Mouse (Mus musculus) heart, embryonic 16.5 days (tissue): Measurements from ENCODE around the gene Ms4a15. TPM values are rescaled to one million over a fixed set of nuclear protein-coding genes. Genes with fewer than 3 reads are reported as not detected.

Source experiments
- ATAC-seq: fragments of 200-750 bp; cut with Nextera tagmentation; replicated peaks from 2 replicates; pipeline ENCODE4 v1.8.0; 2017; ENCODE audit warnings: moderate number of reproducible peaks; ENCODE audit not compliant: insufficient read depth, low FRiP score; ENCODE audit errors: extremely low read depth
- H3K27ac ChIP-seq: fragments of 300-500 bp; sonication (generic); 2 replicates; pipeline ENCODE4 v1.5.1; 2014; ENCODE audit warnings: mild to moderate bottlenecking, low read length, control low read depth, moderate library complexity
- H3K27me3 ChIP-seq: fragments of 300-500 bp; sonication (generic); 2 replicates; pipeline ENCODE4 v1.6.1; 2014; ENCODE audit warnings: low read length, mixed read lengths; ENCODE audit not compliant: control insufficient read depth, insufficient read depth
- H3K36me3 ChIP-seq: fragments of 300-500 bp; sonication (generic); 2 replicates; pipeline ENCODE4 v1.6.1; 2014; ENCODE audit not compliant: control insufficient read depth, insufficient read depth
- H3K4me1 ChIP-seq: fragments of 300-500 bp; sonication (generic); 2 replicates; pipeline ENCODE4 v1.6.1; 2014; ENCODE audit warnings: low read length, mixed read lengths; ENCODE audit not compliant: control insufficient read depth, insufficient read depth
- H3K4me2 ChIP-seq: fragments of 300-500 bp; sonication (generic); 2 replicates; pipeline ENCODE4 v1.6.1; 2014; ENCODE audit warnings: low read depth, mild to moderate bottlenecking, control low read depth, low read length
- H3K4me3 ChIP-seq: fragments of 300-500 bp; sonication (generic); 2 replicates; pipeline ENCODE4 v1.5.1; 2014; ENCODE audit warnings: mild to moderate bottlenecking, control low read depth, low read length
- H3K9ac ChIP-seq: fragments of 300-500 bp; sonication (generic); 2 replicates; pipeline ENCODE4 v1.6.1; 2014; ENCODE audit warnings: low read length, control low read depth
- H3K9me3 ChIP-seq: fragments of 300-500 bp; sonication (generic); replicated peaks from 2 replicates; pipeline ENCODE4 v1.6.1; 2016; ENCODE audit warnings: low read length; ENCODE audit not compliant: control insufficient read depth
- WGBS: fragments of 180-500 bp; shearing (Covaris S2); extraction: QIAGEN DNeasy Blood & Tissue Kit; methylation state at CpG from one replicate; pipeline ENCODE4 v1.1.7; 2014; 5-methylcytosine and 5-hydroxymethylcytosine counted together
- polyA plus RNA-seq: library from polyadenylated mRNA; unstranded; fragments of >200 nt; fragmentation: Nextera tagmentation; extraction: Ambion mirVana; gene quantifications from 2 replicates; pipeline ENCODE4 v1.2.1, GENCODE M21; 2015

The Ms4a15 gene
- not detected in 2 replicates for polyA plus RNA-seq

GRCm38 (mm10) chr19:10993150-10993549 is at the start of gene Ms4a15:
Gene Ms4a15, minus strand, starts transcription at chr19:10993250.
- Histone ChIP-seq H3K27ac (no peak within 1 kb of the TSS), H3K4me1 (no peaks in the 10 kb centered on the region), H3K27me3 (peaks cover 4% of the 10 kb centered on the region; the same call in 1 of the 2 replicates), H3K36me3 (no peaks in the 10 kb centered on the region), H3K9me3 (no peaks in the 10 kb centered on the region), H3K4me3 (no peak within 1 kb of the TSS), H3K4me2 (no peak within 1 kb of the TSS), H3K9ac (no peak within 1 kb of the TSS)
- 79% methylated on average over 7 of the region's 7 CpGs for WGBS
- ATAC-seq, result no peak

- H3K27me3 ChIP-seq, result no peaks in the 10 kb centered on the region
- no peak for ATAC-seq
Observed at GRCm38 (mm10) chr19:11037570-11037969, 44.5 kb upstream of the Ms4a15 start.

GRCm38 (mm10) chr19:11022382-11022781 is 29.3 kb upstream of the Ms4a15 start:
- Histone ChIP-seq H3K4me1 (no peaks in the 10 kb centered on the region), H3K9ac (no peak overlapping the region), H3K9me3 (no peaks in the 10 kb centered on the region), H3K36me3 (no peaks in the 10 kb centered on the region), H3K27me3 (no peaks in the 10 kb centered on the region), H3K4me2 (no peak overlapping the region), H3K27ac (no peak overlapping the region), H3K4me3 (no peak overlapping the region)
- no peak for ATAC-seq

More at GRCm38 (mm10) chr19:11037570-11037969, 44.5 kb upstream of the Ms4a15 start:
- Histone ChIP-seq H3K9me3 (no peaks in the 10 kb centered on the region), H3K4me2 (no peak overlapping the region), H3K27ac (no peak overlapping the region), H3K4me1 (no peaks in the 10 kb centered on the region), H3K9ac (no peak overlapping the region), H3K4me3 (no peak overlapping the region), H3K36me3 (no peaks in the 10 kb centered on the region)

DNA sequence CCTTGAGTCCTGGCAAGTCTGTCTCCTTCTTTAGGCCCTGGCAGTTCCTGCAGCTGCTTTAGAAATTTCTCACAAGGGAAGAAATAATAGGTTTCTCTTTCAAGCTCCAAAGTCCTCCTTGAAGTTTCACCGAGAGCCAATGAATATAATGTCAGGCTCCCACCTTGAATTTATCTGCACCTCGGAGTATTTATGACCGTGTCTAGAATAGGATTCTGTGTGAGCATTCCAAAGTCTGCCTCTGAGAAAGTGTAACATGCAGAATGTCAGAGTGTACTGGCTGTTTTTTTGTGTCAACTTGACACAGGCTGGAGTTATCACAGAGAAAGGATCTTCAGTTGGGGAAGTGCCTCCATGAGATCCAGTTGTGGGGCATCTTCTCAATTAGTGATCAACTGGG is 24.8 kb upstream of the Ms4a15 start, which contains the start of gene Ms4a18:
Ms4a18 (minus strand) TSS at position 141 of the 400 bp plus-strand sequence.
- 80% methylated on average over 3 of the region's 3 CpGs for WGBS
- ATAC-seq, result no peak
- H3K9me3 ChIP-seq, result no peaks in the 10 kb centered on the region
- no peaks in the 10 kb centered on the region for H3K27me3 ChIP-seq
- H3K9ac ChIP-seq, result no peak within 1 kb of the TSS
- H3K4me1 ChIP-seq, result no peaks in the 10 kb centered on the region
- H3K36me3 ChIP-seq, result no peaks in the 10 kb centered on the region
- H3K27ac ChIP-seq, result no peak within 1 kb of the TSS
- no peak within 1 kb of the TSS for H3K4me2 ChIP-seq
- H3K4me3 ChIP-seq, result no peak within 1 kb of the TSS

DNA sequence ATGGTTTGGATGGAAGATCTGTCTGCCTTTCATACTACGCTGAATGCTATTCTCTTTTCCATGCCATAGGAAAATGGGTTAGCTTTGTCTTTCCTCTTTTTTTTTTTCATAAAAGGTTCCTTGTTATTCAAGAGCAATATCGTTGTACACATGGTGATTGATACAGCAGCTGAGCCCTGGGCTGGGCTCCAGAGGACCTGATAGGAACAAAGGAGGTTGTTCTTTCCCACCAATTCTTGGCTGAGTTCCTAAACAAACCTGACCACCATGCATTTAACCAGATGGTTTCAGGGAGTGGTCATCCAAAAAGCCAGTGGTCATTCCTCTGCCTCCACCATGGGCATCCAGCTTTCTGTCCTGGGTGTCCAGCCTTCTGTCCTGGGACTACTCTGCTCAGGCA is 24.2 kb upstream of the Ms4a15 start:
- Histone ChIP-seq H3K4me2 (no peak overlapping the region), H3K4me3 (no peak overlapping the region), H3K9ac (no peak overlapping the region), H3K27ac (no peak overlapping the region), H3K36me3 (no peaks in the 10 kb centered on the region), H3K27me3 (no peaks in the 10 kb centered on the region), H3K9me3 (no peaks in the 10 kb centered on the region), H3K4me1 (no peaks in the 10 kb centered on the region)
- 57% methylated on average over 2 of the region's 2 CpGs for WGBS
- ATAC-seq, result no peak

DNA sequence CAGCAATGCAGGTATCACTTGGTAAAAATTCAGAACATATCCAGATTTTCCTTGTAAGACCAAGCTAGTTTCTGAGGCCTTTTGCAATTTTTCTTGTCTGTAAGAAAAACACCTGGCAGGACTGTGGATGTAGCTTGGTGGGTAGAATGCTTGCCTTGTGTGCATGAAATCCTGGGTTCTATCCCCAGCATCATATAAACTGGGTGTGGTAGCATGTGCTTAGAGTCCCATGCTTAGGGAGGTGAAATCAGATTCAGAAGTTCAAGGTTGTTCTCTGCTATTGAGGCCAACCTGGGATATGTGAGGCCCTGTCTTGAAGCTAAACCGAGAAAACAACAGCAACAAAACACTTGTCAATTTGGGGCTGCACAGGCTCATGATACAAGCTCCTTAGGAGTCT is 22.9 kb upstream of the Ms4a15 start:
- H3K9ac ChIP-seq, result no peak overlapping the region
- H3K4me3 ChIP-seq, result no peak overlapping the region
- H3K27ac ChIP-seq, result no peak overlapping the region
- H3K4me2 ChIP-seq, result no peak overlapping the region
- no peaks in the 10 kb centered on the region for H3K4me1 ChIP-seq
- no peak for ATAC-seq
- no peaks in the 10 kb centered on the region for H3K36me3 ChIP-seq
- no peaks in the 10 kb centered on the region for H3K27me3 ChIP-seq
- H3K9me3 ChIP-seq, result no peaks in the 10 kb centered on the region
- 70% methylated on average over 1 of the region's 1 CpGs for WGBS

GRCm38 (mm10) chr19:11015468-11015867 is 22.4 kb upstream of the Ms4a15 start:
- Histone ChIP-seq H3K9ac (no peak overlapping the region), H3K36me3 (no peaks in the 10 kb centered on the region), H3K9me3 (no peaks in the 10 kb centered on the region), H3K4me3 (no peak overlapping the region), H3K4me1 (no peaks in the 10 kb centered on the region), H3K27ac (no peak overlapping the region), H3K27me3 (no peaks in the 10 kb centered on the region), H3K4me2 (no peak overlapping the region)
- ATAC-seq, result no peak

GRCm38 (mm10) chr19:10991911-10992310 is 1.1 kb downstream of the Ms4a15 start:
- Histone ChIP-seq H3K27me3 (peaks cover 4% of the 10 kb centered on the region; the same call in 1 of the 2 replicates), H3K9ac (no peak overlapping the region), H3K36me3 (no peaks in the 10 kb centered on the region), H3K27ac (no peak overlapping the region), H3K9me3 (no peaks in the 10 kb centered on the region), H3K4me1 (no peaks in the 10 kb centered on the region), H3K4me3 (no peak overlapping the region), H3K4me2 (no peak overlapping the region)
- no peak for ATAC-seq

- WGBS, result 22% methylated on average over 1 of the region's 1 CpGs
- ATAC-seq, result no peak
- H3K4me2 ChIP-seq, result no peak overlapping the region
Observed at GRCm38 (mm10) chr19:10990751-10991150, 2.3 kb downstream of the Ms4a15 start.

DNA sequence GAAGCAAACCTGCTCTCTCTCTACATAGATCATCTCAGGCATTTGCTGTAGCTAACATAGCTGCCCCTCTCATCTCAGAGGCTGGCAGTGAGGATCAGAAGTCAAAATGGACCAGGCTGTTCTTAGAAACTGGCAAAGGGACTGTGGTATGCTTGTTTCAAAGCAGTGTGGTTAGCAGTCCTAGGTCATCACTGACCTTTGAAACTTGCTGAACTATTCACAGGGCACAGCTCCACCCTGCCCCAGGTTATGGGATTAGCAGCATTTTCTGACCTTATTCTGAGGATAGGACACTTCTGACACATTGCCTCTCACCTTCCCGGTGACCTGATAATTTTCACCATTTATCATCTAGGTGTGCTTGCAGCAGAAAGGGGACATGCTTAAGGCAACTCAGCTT is 4.5 kb downstream of the Ms4a15 start:
- WGBS, result 89% methylated on average over 1 of the region's 1 CpGs

More at GRCm38 (mm10) chr19:10990751-10991150, 2.3 kb downstream of the Ms4a15 start:
- no peaks in the 10 kb centered on the region for H3K9me3 ChIP-seq
- H3K36me3 ChIP-seq, result no peaks in the 10 kb centered on the region
- H3K9ac ChIP-seq, result no peak overlapping the region
- H3K4me3 ChIP-seq, result no peak overlapping the region
- H3K27me3 ChIP-seq, result peaks cover 4% of the 10 kb centered on the region; the same call in 1 of the 2 replicates
- no peaks in the 10 kb centered on the region for H3K4me1 ChIP-seq
- H3K27ac ChIP-seq, result no peak overlapping the region

More for the DNA sequence above, 4.5 kb downstream of the Ms4a15 start:
- no peak for ATAC-seq
- Histone ChIP-seq H3K27me3 (peaks cover 4% of the 10 kb centered on the region; the same call in 1 of the 2 replicates), H3K9me3 (no peaks in the 10 kb centered on the region), H3K4me3 (no peak overlapping the region), H3K4me2 (no peak overlapping the region), H3K9ac (no peak overlapping the region), H3K4me1 (no peaks in the 10 kb centered on the region), H3K36me3 (no peaks in the 10 kb centered on the region), H3K27ac (no peak overlapping the region)
